In genomic region chr1:178768976-178769375, GRCm38 (mm10) we compare ENCODE assay signal across 22 mouse cellular contexts.
DNase-seq lines count a peak whose midpoint lies in the region; ATAC-seq and TF ChIP-seq lines count a peak whose summit lies in the region.
"Had no signal": no experiment of that assay in that cellular context is flagged by ENCODE, and none has a peak within 500 bp of the region (broad histone marks: within the 10 kb centered on the region; RNA-seq: fewer than 3 reads in every experiment).

No protein-coding gene starts in this region.

- peak; percentile 72 for DNase-seq in heart, adult 11 months
- DNase-seq in heart, postnatal 14 days: no peak
- peak; percentile 25 for DNase-seq in intestine, embryonic 14.5 days (ENCODE audit: low spot score)
- DNase-seq in lung, postnatal 36 days: peak; percentile 13
- DNase-seq in lung, postnatal 0 days (ENCODE audit: low spot score): no peak
- DNase-seq: adrenal gland, adult 8-10 months; adrenal gland, postnatal 25 days; cerebellum, adult 18-20 months; cerebellum, adult 9-10 months; cerebellum, postnatal 14 days; gastrocnemius, postnatal 10 days; gastrocnemius, postnatal 36 days; heart, postnatal 36 days; kidney, adult 11 months had no signal

- intact Hi-C loops in heart, postnatal 14 days (cut with DNase I): no loop called here

- H3K4me2 ChIP-seq in intestine, embryonic 14.5 days (ENCODE audit: low read length): no peak overlapping the region
- H3K4me2 ChIP-seq in intestine, postnatal 0 days (replicated peaks; ENCODE audit: low read depth): no peak overlapping the region
- no peak overlapping the region for H3K4me2 ChIP-seq in lung, postnatal 0 days (replicated peaks; ENCODE audit: low read depth, low read length)
- H3K4me2 ChIP-seq: forebrain, embryonic 12.5 days; forebrain, embryonic 15.5 days; heart, embryonic 13.5 days; hindbrain, embryonic 14.5 days had no signal

- H3K27me3 ChIP-seq in intestine, embryonic 14.5 days (replicated peaks; ENCODE audit: control insufficient read depth, insufficient read depth, low read length): no peaks in the 10 kb centered on the region
- H3K27me3 ChIP-seq in intestine, postnatal 0 days (replicated peaks; ENCODE audit: control insufficient read depth, insufficient read depth, low read length): no peaks in the 10 kb centered on the region
- H3K27me3 ChIP-seq in lung, postnatal 0 days (replicated peaks; ENCODE audit: insufficient read depth, low read length): no peaks in the 10 kb centered on the region
- H3K27me3 ChIP-seq: forebrain, embryonic 12.5 days; forebrain, embryonic 15.5 days; heart, embryonic 13.5 days had no signal

- ATAC-seq in intestine, embryonic 14.5 days (replicated peaks; ENCODE audit: low FRiP score, low TSS enrichment, low read depth): no peak
- ATAC-seq in intestine, postnatal 0 days: no peak
- ATAC-seq in lung, postnatal 0 days: no peak
- ATAC-seq: activated CD4-positive, CD25-positive, alpha-beta regulatory T cell, adult 4 months; forebrain, embryonic 15.5 days; hindbrain, postnatal 0 days; inflammation-experienced regulatory T-cells, adult 6 months had no signal

- H3K4me1 ChIP-seq in intestine, embryonic 14.5 days (replicated peaks; ENCODE audit: control insufficient read depth, insufficient read depth, low read length): peaks cover 4% of the 10 kb centered on the region; the same call in 1 of the 2 replicates
- no peaks in the 10 kb centered on the region for H3K4me1 ChIP-seq in intestine, postnatal 0 days (replicated peaks; ENCODE audit: control insufficient read depth, insufficient read depth, low read length)
- H3K4me1 ChIP-seq in lung, postnatal 0 days (ENCODE audit: insufficient read depth, low read depth, low read length): no peaks in the 10 kb centered on the region
- H3K4me1 ChIP-seq: forebrain, embryonic 12.5 days; forebrain, embryonic 15.5 days had no signal

- no peaks in the 10 kb centered on the region for H3K9me3 ChIP-seq in intestine, embryonic 14.5 days (ENCODE audit: control insufficient read depth, low read length)
- no peaks in the 10 kb centered on the region for H3K9me3 ChIP-seq in intestine, postnatal 0 days (ENCODE audit: control insufficient read depth)
- H3K9me3 ChIP-seq in lung, postnatal 0 days (ENCODE audit: low read length): no peaks in the 10 kb centered on the region
- H3K9me3 ChIP-seq: forebrain, embryonic 12.5 days; forebrain, embryonic 15.5 days; heart, embryonic 13.5 days had no signal

- no peak for TF ChIP-seq EP300 in lung, postnatal 0 days (IDR thresholded peaks at IDR 0.05)

- no peak overlapping the region for H3K27ac ChIP-seq in intestine, embryonic 14.5 days (ENCODE audit: low read depth)
- H3K27ac ChIP-seq in intestine, postnatal 0 days (ENCODE audit: low read depth, low read length): no peak overlapping the region
- no peak overlapping the region for H3K27ac ChIP-seq in lung, postnatal 0 days (ENCODE audit: low read length)
- H3K27ac ChIP-seq: forebrain, embryonic 12.5 days; forebrain, embryonic 15.5 days; heart, embryonic 13.5 days; hindbrain, embryonic 14.5 days; hindbrain, postnatal 0 days had no signal

- H3K9ac ChIP-seq in intestine, embryonic 14.5 days (ENCODE audit: low read length): no peak overlapping the region
- no peak overlapping the region for H3K9ac ChIP-seq in intestine, postnatal 0 days (ENCODE audit: low read depth, low read length)
- H3K9ac ChIP-seq in lung, postnatal 0 days (replicated peaks; ENCODE audit: low read depth): no peak overlapping the region
- H3K9ac ChIP-seq: forebrain, embryonic 12.5 days; forebrain, embryonic 15.5 days; heart, embryonic 13.5 days; hindbrain, embryonic 14.5 days had no signal

- no peaks in the 10 kb centered on the region for H3K36me3 ChIP-seq in intestine, embryonic 14.5 days (ENCODE audit: control insufficient read depth, insufficient read depth, low read length)
- no peaks in the 10 kb centered on the region for H3K36me3 ChIP-seq in intestine, postnatal 0 days (ENCODE audit: control insufficient read depth, insufficient read depth)
- no peaks in the 10 kb centered on the region for H3K36me3 ChIP-seq in lung, postnatal 0 days (ENCODE audit: insufficient read depth, low read length)
- H3K36me3 ChIP-seq: forebrain, embryonic 12.5 days; forebrain, embryonic 15.5 days; heart, embryonic 13.5 days had no signal

- WGBS in intestine, embryonic 14.5 days: 83% methylated on average over 4 of the region's 4 CpGs
- 76% methylated on average over 4 of the region's 4 CpGs for WGBS in intestine, postnatal 0 days
- WGBS in lung, postnatal 0 days: 65% methylated on average over 4 of the region's 4 CpGs

- no peak overlapping the region for H3K4me3 ChIP-seq in intestine, embryonic 14.5 days (ENCODE audit: low read depth, low read length)
- no peak overlapping the region for H3K4me3 ChIP-seq in intestine, postnatal 0 days (ENCODE audit: low read depth, low read length)
- H3K4me3 ChIP-seq in lung, postnatal 0 days (ENCODE audit: low read depth, low read length): no peak overlapping the region
- H3K4me3 ChIP-seq: forebrain, embryonic 12.5 days; forebrain, embryonic 15.5 days; heart, embryonic 13.5 days had no signal

- no peak for TF ChIP-seq CTCF in intestine, postnatal 0 days (IDR thresholded peaks at IDR 0.05; ENCODE audit: low read depth)
- TF ChIP-seq CTCF in lung, postnatal 0 days (IDR thresholded peaks at IDR 0.05): no peak

Comparison
In these comparisons a context has a peak if more than half of its experiments do, and no peak if none do; other contexts are left out.
1. DNase-seq: peak in heart, adult 11 months (single experiment), intestine, embryonic 14.5 days (single experiment) and lung, postnatal 36 days (single experiment); none in heart, postnatal 14 days (0 of 2) and lung, postnatal 0 days (single experiment).